Mouse (Mus musculus) bone marrow macrophage, adult 2 months (primary cell): ENCODE measurements around the gene Oxnad1.

Source experiments
- CTCF ChIP-seq: IDR thresholded peaks from 2 replicates; pipeline ENCODE4 v1.5.1; 2012; ENCODE audit warnings: low read depth, mild to moderate bottlenecking, low read length, moderate library complexity
- POLR2A ChIP-seq: IDR thresholded peaks from 2 replicates; pipeline ENCODE4 v1.6.1; 2012; ENCODE audit warnings: mild to moderate bottlenecking, low read depth, low read length, borderline replicate concordance

DNA sequence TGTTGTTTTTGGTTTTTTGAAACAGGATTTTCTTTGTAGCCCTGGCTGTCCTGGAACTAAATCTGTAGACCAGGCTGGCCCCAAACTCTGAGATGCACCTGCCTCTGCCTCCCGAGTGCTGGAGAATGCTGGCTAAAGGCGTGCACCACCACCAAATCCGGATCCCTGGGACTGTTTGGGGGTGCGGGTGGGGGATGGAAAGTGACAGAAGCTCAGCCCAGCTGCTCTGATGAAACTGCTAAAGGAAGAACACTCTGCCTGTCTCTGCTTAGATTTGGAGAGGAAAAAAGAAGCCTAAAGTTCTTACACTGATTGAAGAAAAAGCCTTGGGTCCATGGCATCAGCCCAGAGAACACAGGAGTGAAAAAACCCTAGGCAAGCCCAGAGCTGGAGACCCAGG is 18.4 kb downstream of the Oxnad1 start:
- no peak for TF ChIP-seq CTCF
- TF ChIP-seq POLR2A, result no peak
